Mouse (Mus musculus): ENCODE results near the gene Kcnip4.

DNA sequence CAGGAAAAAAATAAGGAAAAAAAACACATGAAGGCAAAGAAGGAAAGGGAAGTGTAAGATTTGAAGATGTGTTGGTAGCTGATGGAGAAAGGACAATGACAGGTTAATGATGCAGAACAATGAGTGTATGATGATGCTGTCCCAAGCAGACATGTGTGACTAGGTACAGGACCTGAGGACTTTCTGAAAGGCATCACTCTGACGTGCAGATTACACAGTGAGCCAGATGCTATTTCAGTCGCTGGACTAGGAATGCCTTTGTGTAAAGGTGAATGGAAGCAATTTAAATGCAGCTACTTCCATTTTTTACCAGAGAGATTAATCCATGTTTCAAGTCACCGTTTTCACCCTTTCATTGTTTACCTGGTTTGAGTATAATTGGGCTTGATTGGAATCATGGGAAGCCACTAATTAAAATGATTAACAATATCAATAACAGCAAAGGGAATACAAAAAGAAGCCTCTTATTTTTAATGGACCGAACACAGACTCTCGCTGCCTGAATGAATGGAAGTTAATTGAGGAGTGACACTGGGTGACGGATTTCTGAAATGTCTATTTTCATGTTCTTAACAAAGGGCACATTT, 483.4 kb downstream of the Kcnip4 start:
- TF ChIP-seq CTCF (IDR thresholded peaks at IDR 0.05; ENCODE audit: extremely low read depth, insufficient read depth, insufficient read length, insufficient replicate concordance) (no peak), POLR2A (IDR thresholded peaks at IDR 0.05; ENCODE audit: low read depth, low read length) (no peak)
